Comparison of ENCODE assay signal across 8 mouse cellular contexts in the genomic region with DNA sequence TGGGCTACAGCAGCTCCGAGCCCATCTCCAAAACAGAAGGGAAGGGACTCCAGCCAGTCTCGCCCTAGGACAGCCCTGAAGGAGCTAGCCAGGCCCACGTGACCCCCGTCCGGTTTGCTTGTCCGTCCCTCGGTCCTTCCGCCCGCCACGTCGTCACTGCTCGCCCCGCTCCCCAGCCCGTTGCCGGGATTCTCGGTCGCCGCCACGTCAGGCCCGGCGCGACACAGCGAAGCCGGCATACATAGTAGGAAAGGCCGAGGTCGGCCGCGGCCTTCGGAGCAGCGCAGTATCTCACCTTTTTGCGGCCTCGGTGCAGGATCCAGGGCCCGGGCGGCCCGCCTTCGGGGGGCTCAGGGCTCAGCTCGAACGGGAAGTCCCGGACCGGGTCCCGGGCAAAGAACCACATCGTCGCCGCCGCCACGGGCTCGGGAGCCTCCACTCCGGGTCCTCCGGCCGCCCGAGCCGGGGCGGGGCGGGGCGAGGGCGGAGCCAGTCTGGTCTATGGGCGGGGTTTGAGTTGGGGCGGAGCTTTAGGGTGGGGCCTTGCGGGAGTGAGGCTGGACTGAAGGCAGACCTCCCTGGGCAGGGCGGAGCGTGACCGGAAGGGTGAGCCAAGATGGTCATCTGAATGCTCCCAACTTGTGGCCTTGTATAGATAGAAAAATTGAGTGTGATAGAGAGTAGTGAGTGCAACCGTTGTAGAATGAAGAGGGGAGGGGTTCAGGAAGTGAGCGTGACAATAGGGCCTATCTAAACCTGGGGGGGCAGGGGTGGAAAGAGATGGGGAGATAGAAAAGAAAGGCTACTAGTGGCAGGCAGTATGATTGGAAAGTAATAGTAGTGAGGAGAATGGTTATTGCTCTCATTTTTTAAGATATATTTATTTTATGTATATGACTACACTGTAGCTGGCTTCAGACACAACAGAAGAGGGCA. TPM values are rescaled to one million over a fixed set of nuclear protein-coding genes. Genes with fewer than 3 reads are reported as not detected.
DNase-seq lines count a peak whose midpoint lies in the region; ATAC-seq and TF ChIP-seq lines count a peak whose summit lies in the region.

Scyl1 (minus strand) TSS at position 495 of the 936 bp plus-strand sequence.

- H3K4me2 ChIP-seq in lung, embryonic 15.5 days, result peak within 1 kb of the TSS; percentile 78

- peaks cover 12% of the 10 kb centered on the region for H3K79me2 ChIP-seq in MEL (ENCODE audit: control insufficient read depth, insufficient read depth, low read length, poor library complexity)

- H3K4me3 ChIP-seq in MEL (ENCODE audit: control insufficient read depth in 1 of 2, insufficient read depth in 1 of 2, low read depth in 2 of 2, low read length in 2 of 2), result peak within 1 kb of the TSS; percentile 73 to 94
- peak within 1 kb of the TSS; percentile 79 for H3K4me3 ChIP-seq in lung, embryonic 15.5 days
- peak within 1 kb of the TSS; percentile 92 for H3K4me3 ChIP-seq in olfactory bulb, adult 2 months (ENCODE audit: insufficient read depth, low read depth, low read length)
- H3K4me3 ChIP-seq in thymus, adult 2 months (ENCODE audit: control insufficient read depth, insufficient read depth, low read length), result peak within 1 kb of the TSS; percentile 83

- ATAC-seq in frontal cortex, adult (ENCODE audit: low TSS enrichment), result peak; percentile 97
- ATAC-seq in hematopoietic stem cell, adult 5-6 weeks (replicated peaks in 1 of 2; ENCODE audit: insufficient read depth in 1 of 2, low FRiP score in 2 of 2, low TSS enrichment in 1 of 2, low read depth in 1 of 2, poor library complexity in 2 of 2, severe bottlenecking in 2 of 2), result peak; percentile 93 to 97
- peak; percentile 98 for ATAC-seq in lung, embryonic 15.5 days (ENCODE audit: borderline replicate concordance, extremely low read depth, low FRiP score, low TSS enrichment)

- H3K27ac ChIP-seq in MEL (ENCODE audit: control insufficient read depth, low read depth, low read length), result peak within 1 kb of the TSS; percentile 46
- peak within 1 kb of the TSS; percentile 85 for H3K27ac ChIP-seq in lung, embryonic 15.5 days
- peak within 1 kb of the TSS; percentile 36; the same call in 1 of the 2 replicates for H3K27ac ChIP-seq in olfactory bulb, adult 2 months (ENCODE audit: insufficient read depth, low read depth, low read length)
- no peak within 1 kb of the TSS for H3K27ac ChIP-seq in thymus, adult 2 months (ENCODE audit: control insufficient read depth, insufficient read depth, low read length)

- no peak for TF ChIP-seq RAD21 in MEL (IDR thresholded peaks at IDR 0.05; ENCODE audit: low read depth, low read length)

- peak within 1 kb of the TSS; percentile 94 for H3K9ac ChIP-seq in MEL (ENCODE audit: control insufficient read depth, low read depth, low read length, poor library complexity, severe bottlenecking)
- peak within 1 kb of the TSS; percentile 85 for H3K9ac ChIP-seq in lung, embryonic 15.5 days

- peak; percentile 38 to 74; a peak in 2 of 4 replicates for TF ChIP-seq POLR2A in MEL (IDR thresholded peaks at IDR 0.05; ENCODE audit: control insufficient read depth in 1 of 2, insufficient read depth in 1 of 2, low read depth in 1 of 2, low read length in 2 of 2, poor library complexity in 1 of 2)
- TF ChIP-seq POLR2A in olfactory bulb, adult 2 months (IDR thresholded peaks at IDR 0.05; ENCODE audit: insufficient read depth, low read depth, low read length), result peak; percentile 69
- TF ChIP-seq POLR2A in thymus, adult 2 months (IDR thresholded peaks at IDR 0.05; ENCODE audit: control insufficient read depth, extremely low read depth, insufficient read depth, low read length, poor library complexity), result peak; percentile 57; the same call in 1 of the 2 replicates

- H3K36me3 ChIP-seq in MEL (ENCODE audit: control insufficient read depth in 1 of 2, insufficient read depth in 2 of 2, low read length in 2 of 2), result peaks cover 0 to 2% of the 10 kb centered on the region in 2 experiments; a peak in 1 of 4 replicates
- peaks cover 28% of the 10 kb centered on the region for H3K36me3 ChIP-seq in lung, embryonic 15.5 days
- H3K36me3 ChIP-seq in thymus, adult 2 months (ENCODE audit: control insufficient read depth, insufficient read depth, low read length), result no peaks in the 10 kb centered on the region; the same call in 1 of the 2 replicates

- peak; percentile 89 for DNase-seq in MEL (ENCODE audit: low read depth, low spot score)
- DNase-seq in cerebellum, adult 9-10 months, result peak; percentile 97
- DNase-seq in layer of hippocampus, adult 9-10 months (ENCODE audit: low spot score), result peak; percentile 80
- peak; percentile 93 for DNase-seq in thymus, adult 2 months

- TF ChIP-seq CTCF in MEL (IDR thresholded peaks at IDR 0.05 in 2 of 3, conservative IDR thresholded peaks at IDR 0.05 in 1 of 3; ENCODE audit: control insufficient read depth in 1 of 3, insufficient read depth in 1 of 3, low read depth in 2 of 3, low read length in 3 of 3, poor library complexity in 1 of 3, severe bottlenecking in 1 of 3), result no peak
- TF ChIP-seq CTCF in olfactory bulb, adult 2 months (IDR thresholded peaks at IDR 0.05; ENCODE audit: insufficient read depth, low read depth, low read length), result no peak
- no peak; the same call in 1 of the 2 replicates for TF ChIP-seq CTCF in thymus, adult 2 months (IDR thresholded peaks at IDR 0.05; ENCODE audit: borderline replicate concordance, control insufficient read depth, extremely low read depth, insufficient read depth, low read length, poor library complexity)

- H3K4me1 ChIP-seq in MEL (ENCODE audit: control insufficient read depth in 1 of 2, insufficient read depth in 2 of 2, low read length in 2 of 2), result peaks cover 0 to 10% of the 10 kb centered on the region in 2 experiments; a peak in 1 of 4 replicates
- H3K4me1 ChIP-seq in lung, embryonic 15.5 days, result peaks cover 16% of the 10 kb centered on the region
- peaks cover 15% of the 10 kb centered on the region for H3K4me1 ChIP-seq in olfactory bulb, adult 2 months (ENCODE audit: control insufficient read depth, insufficient read depth, low read length)
- H3K4me1 ChIP-seq in thymus, adult 2 months (replicated peaks; ENCODE audit: control insufficient read depth, insufficient read depth, low read length), result peaks cover 13% of the 10 kb centered on the region

- no peaks in the 10 kb centered on the region for H3K9me3 ChIP-seq in MEL (replicated peaks; ENCODE audit: insufficient read depth, low read length)
- no peaks in the 10 kb centered on the region for H3K9me3 ChIP-seq in lung, embryonic 15.5 days

- TF ChIP-seq EP300 in MEL (IDR thresholded peaks at IDR 0.05; ENCODE audit: low read depth in 1 of 2, low read length in 2 of 2), result 0 out of 4 replicates have a peak, but pooled peaks of 1 of the 2 experiments have one; percentile 4

- no peaks in the 10 kb centered on the region for H3K27me3 ChIP-seq in MEL (ENCODE audit: control insufficient read depth in 1 of 2, insufficient read depth in 2 of 2, low read length in 2 of 2)
- no peaks in the 10 kb centered on the region for H3K27me3 ChIP-seq in lung, embryonic 15.5 days
- H3K27me3 ChIP-seq in thymus, adult 2 months (ENCODE audit: control insufficient read depth, insufficient read depth, low read length), result no peaks in the 10 kb centered on the region

- under 1% methylated on average over 62 of the region's 64 CpGs for WGBS in lung, embryonic 15.5 days
- under 1% methylated on average over 64 of the region's 64 CpGs for whole genome bisulfite sequencing in olfactory bulb, adult 2 months
- under 1% methylated on average over 64 of the region's 64 CpGs for WGBS in thymus, adult 2 months

TF ChIP-seq in MEL, 35 proteins besides CTCF, POLR2A, EP300 and RAD21 (continues in another document):
- peak; percentile 100 for TF ChIP-seq UBTF (IDR thresholded peaks at IDR 0.05; ENCODE audit: borderline replicate concordance, insufficient read depth, low read depth, low read length)
- TF ChIP-seq MAX (IDR thresholded peaks at IDR 0.05; ENCODE audit: low read length), result peak; percentile 76
- TF ChIP-seq USF1 (IDR thresholded peaks at IDR 0.05; ENCODE audit: low read depth, low read length), result peak; percentile 89
- TF ChIP-seq HCFC1 (IDR thresholded peaks at IDR 0.05; ENCODE audit: low read depth, low read length), result peak; percentile 78
- TF ChIP-seq ZMIZ1 (IDR thresholded peaks at IDR 0.05; ENCODE audit: low read depth, low read length), result no peak
- peak; percentile 52; the same call in 1 of the 2 replicates for TF ChIP-seq TCF12 (IDR thresholded peaks at IDR 0.05; ENCODE audit: low read depth, low read length)
- no peak for TF ChIP-seq MAFK (IDR thresholded peaks at IDR 0.05; ENCODE audit: borderline replicate concordance, low read depth, low read length)
- 0 out of 2 replicates have a peak, but pooled peaks have one; percentile 11 for TF ChIP-seq NRF1 (IDR thresholded peaks at IDR 0.05; ENCODE audit: insufficient read depth, low read depth, low read length, poor library complexity, severe bottlenecking)
- TF ChIP-seq CHD2 (IDR thresholded peaks at IDR 0.05; ENCODE audit: low read length), result no peak
- TF ChIP-seq MYC (IDR thresholded peaks at IDR 0.05; ENCODE audit: low read depth, low read length), result 0 out of 2 replicates have a peak, but pooled peaks have one; percentile 24
- no peak for TF ChIP-seq ZKSCAN1 (IDR thresholded peaks at IDR 0.05; ENCODE audit: low read depth, low read length)
- TF ChIP-seq ZNF384 (IDR thresholded peaks at IDR 0.05; ENCODE audit: low read depth, low read length), result no peak
- peak; percentile 4; the same call in 1 of the 2 replicates for TF ChIP-seq SMC3 (IDR thresholded peaks at IDR 0.05; ENCODE audit: low read depth, low read length)
- TF ChIP-seq CHD1 (IDR thresholded peaks at IDR 0.05; ENCODE audit: low read depth, low read length), result no peak
- peak; percentile 82 for TF ChIP-seq MXI1 (IDR thresholded peaks at IDR 0.05; ENCODE audit: low read depth, low read length)
- TF ChIP-seq ELF1 (IDR thresholded peaks at IDR 0.05; ENCODE audit: low read depth, low read length), result peak; percentile 32; the same call in 1 of the 2 replicates
- no peak for TF ChIP-seq TAL1 (IDR thresholded peaks at IDR 0.05; ENCODE audit: low read length)
- TF ChIP-seq POLR2AphosphoS2 (IDR thresholded peaks at IDR 0.05; ENCODE audit: low read length), result no peak
- peak; percentile 77 for TF ChIP-seq NELFE (IDR thresholded peaks at IDR 0.05; ENCODE audit: low read depth, low read length)
- TF ChIP-seq RCOR1 (IDR thresholded peaks at IDR 0.05; ENCODE audit: low read depth, low read length), result no peak

RNA-seq across cellular contexts. Expression of gene Scyl1, which starts in this region (rescaled TPM):
- 35.5 and 36.0 TPM in 2 replicates for total RNA-seq in MEL (2012; rRNA removed)
- polyA plus RNA-seq in MEL (2012; ENCODE audit: insufficient read depth in 1 of 2, insufficient read length in 2 of 2, low read depth in 1 of 2, low replicate concordance in 2 of 2, missing spikeins in 1 of 2), result 10 to 100 TPM in 1 of 2 experiments, not detected in 1; 64.1 TPM
- 22.5 and 30.9 TPM in 2 replicates for total RNA-seq in hematopoietic stem cell, adult 5-6 weeks (2017)
- polyA plus RNA-seq in lung, embryonic 15.5 days (2015; fragmentation: Nextera tagmentation; extraction: Ambion mirVana), result 76.1 and 83.6 TPM in 2 replicates
- polyA plus RNA-seq in olfactory bulb, adult 2 months (2012; ENCODE audit: insufficient read depth, insufficient read length, low replicate concordance, missing spikeins), result not detected in 2 replicates
- polyA plus RNA-seq in thymus, adult 2 months (2012; rRNA removed), result 107 and 113 TPM in 2 replicates
